Mouse (Mus musculus) liver, adult 2 months (tissue): ENCODE data around the gene Ccdc116.

Source experiments
- CTCF ChIP-seq: fragments of 200-500 bp; IDR thresholded peaks from 2 replicates; pipeline ENCODE4 v1.5.1; 2011; ENCODE audit warnings: low read depth, low read length, control low read depth
- POLR2A ChIP-seq: fragments of 200-500 bp; IDR thresholded peaks from 2 replicates; pipeline ENCODE4 v1.6.1; 2011; ENCODE audit warnings: low read length, control low read depth; ENCODE audit not compliant: insufficient read depth; ENCODE audit errors: extremely low read depth

- TF ChIP-seq CTCF (no peak), POLR2A (no peak)
These were observed 29.7 kb downstream of the Ccdc116 start for GRCm38 (mm10) chr16:17117309-17117799.
